Comparison of ENCODE assay signal across 16 mouse cellular contexts in genomic region chr19:41197606-41198005, GRCm38 (mm10). TPM values are rescaled to one million over a fixed set of nuclear protein-coding genes. Genes with fewer than 3 reads are reported as not detected.
A peak's percentile ranks its signal among the peaks of the same experiment; 100 is the strongest.
DNase-seq lines count a peak whose midpoint lies in the region; ATAC-seq and TF ChIP-seq lines count a peak whose summit lies in the region.
"Had no signal": no experiment of that assay in that cellular context is flagged by ENCODE, and none has a peak within 500 bp of the region (broad histone marks: within the 10 kb centered on the region; RNA-seq: fewer than 3 reads in every experiment).

No protein-coding gene starts in this region.

- no peak for TF ChIP-seq CTCF in forebrain, postnatal 0 days (IDR thresholded peaks at IDR 0.05; ENCODE audit: low read depth)

- DNase-seq in forebrain, postnatal 0 days: peak; percentile 59
- peak; percentile 80 for DNase-seq in brain, adult 2 months (ENCODE audit: low read depth, low spot score)
- peak; percentile 66 for DNase-seq in layer of hippocampus, adult 11-12 months (ENCODE audit: low spot score)
- DNase-seq in left cerebral cortex, postnatal 10 days (ENCODE audit: extremely low spot score in 1 of 2, low spot score in 2 of 2): peak; percentile 43 to 59
- DNase-seq in cerebellum, postnatal 4 days (ENCODE audit: low spot score in 2 of 2): no peak
- no peak for DNase-seq in heart, postnatal 36 days
- DNase-seq: cerebellum, postnatal 10 days; kidney, postnatal 4 days; lung, embryonic 14.5 days; thymus, postnatal 25 days had no signal

- H3K27ac ChIP-seq in forebrain, postnatal 0 days (ENCODE audit: low read depth, low read length): no peak overlapping the region
- no peak overlapping the region for H3K27ac ChIP-seq in forebrain, embryonic 12.5 days
- H3K27ac ChIP-seq: heart, embryonic 10.5 days; limb, embryonic 15.5 days had no signal

- H3K4me1 ChIP-seq in forebrain, postnatal 0 days (ENCODE audit: insufficient read depth): no peaks in the 10 kb centered on the region
- peaks cover 6% of the 10 kb centered on the region; the same call in 1 of the 2 replicates for H3K4me1 ChIP-seq in forebrain, embryonic 12.5 days
- H3K4me1 ChIP-seq: heart, embryonic 10.5 days had no signal

- WGBS in forebrain, postnatal 0 days: 63% methylated on average over 12 of the region's 12 CpGs
- 85% methylated on average over 12 of the region's 12 CpGs for WGBS in forebrain, embryonic 12.5 days

- no peak overlapping the region for H3K4me3 ChIP-seq in forebrain, postnatal 0 days (ENCODE audit: low read depth, low read length)
- H3K4me3 ChIP-seq in forebrain, embryonic 12.5 days (replicated peaks): no peak overlapping the region
- H3K4me3 ChIP-seq: heart, embryonic 10.5 days; limb, embryonic 15.5 days had no signal

- no peaks in the 10 kb centered on the region; the same call in 1 of the 2 replicates for H3K27me3 ChIP-seq in forebrain, postnatal 0 days (ENCODE audit: insufficient read depth, low read length)
- H3K27me3 ChIP-seq in forebrain, embryonic 12.5 days: peaks cover 87% of the 10 kb centered on the region

- intact Hi-C loops in left cerebral cortex, postnatal 10 days (cut with DNase I): no loop called here
- intact Hi-C loops in heart, postnatal 36 days (cut with DNase I): no loop called here

- H3K36me3 ChIP-seq in forebrain, postnatal 0 days (ENCODE audit: insufficient read depth): no peaks in the 10 kb centered on the region
- H3K36me3 ChIP-seq in forebrain, embryonic 12.5 days (replicated peaks): no peaks in the 10 kb centered on the region
- H3K36me3 ChIP-seq: heart, embryonic 10.5 days; limb, embryonic 15.5 days had no signal

- no peaks in the 10 kb centered on the region for H3K9me3 ChIP-seq in forebrain, postnatal 0 days (ENCODE audit: low read length)
- H3K9me3 ChIP-seq in forebrain, embryonic 12.5 days: no peaks in the 10 kb centered on the region
- H3K9me3 ChIP-seq: heart, embryonic 10.5 days; limb, embryonic 15.5 days had no signal

- no peak overlapping the region for H3K9ac ChIP-seq in forebrain, postnatal 0 days
- H3K9ac ChIP-seq in forebrain, embryonic 12.5 days: no peak overlapping the region
- H3K9ac ChIP-seq: limb, embryonic 15.5 days; lung, embryonic 14.5 days had no signal

- ATAC-seq in forebrain, postnatal 0 days: peak; percentile 94
- ATAC-seq in forebrain, embryonic 12.5 days (ENCODE audit: low FRiP score): no peak
- no peak for ATAC-seq in megakaryocyte progenitor cell, adult 5-6 weeks (replicated peaks; ENCODE audit: poor library complexity)
- ATAC-seq: intestine, postnatal 0 days had no signal

- H3K4me2 ChIP-seq in forebrain, postnatal 0 days (ENCODE audit: low read depth): no peak overlapping the region
- no peak overlapping the region for H3K4me2 ChIP-seq in forebrain, embryonic 12.5 days
- H3K4me2 ChIP-seq: limb, embryonic 15.5 days; lung, embryonic 14.5 days had no signal

RNA-seq across cellular contexts. Expression of gene Tll2, which starts 9.0 kb away (rescaled TPM):
- 0.62 and 1.00 TPM in 2 replicates for total RNA-seq in forebrain, postnatal 0 days (2014; rRNA removed)
- 0.26 and 0.33 TPM in 2 replicates for polyA plus RNA-seq in forebrain, postnatal 0 days (2015; fragmentation: Nextera tagmentation; extraction: Ambion mirVana)
- 0.83 and 0.86 TPM in 2 replicates for polyA plus RNA-seq in forebrain, embryonic 12.5 days (2016; fragmentation: Nextera tagmentation; extraction: Ambion mirVana)
- 1 to 10 TPM; 2.0 to 2.2 TPM for total RNA-seq in left cerebral cortex, postnatal 10 days (2021)
- total RNA-seq in megakaryocyte progenitor cell, adult 5-6 weeks (2015): 0.05 TPM in 1 of 2 replicates, not detected in the other
- not detected in 2 replicates for total RNA-seq in megakaryocyte progenitor cell, adult 5-6 weeks (2017)
- under 1 TPM; 0.43 to 0.47 TPM for total RNA-seq in heart, postnatal 36 days (2021)
- total RNA-seq: hematopoietic stem cell, adult 5-6 weeks had no signal
- polyA plus RNA-seq: heart, embryonic 10.5 days had no signal

Comparison
In these comparisons a context has a peak if more than half of its experiments do, and no peak if none do; other contexts are left out.
1. DNase-seq: peak in forebrain, postnatal 0 days (single experiment), brain, adult 2 months (single experiment), layer of hippocampus, adult 11-12 months (single experiment) and left cerebral cortex, postnatal 10 days (2 of 2); none in cerebellum, postnatal 4 days (0 of 2) and heart, postnatal 36 days (0 of 2).